Mouse (Mus musculus) T-helper 1 cell (primary cell): ENCODE measurements at regions not wholly inside any gene's neighbourhood (a gene's known extent, or its start where the extent isn't known, plus 50 kb on each side); places are given as distances from the start of the nearest gene placed in this dataset.

Experiments
- in situ Hi-C: fragments of 300-600 bp; cut with MboI, MseI; formaldehyde crosslinking; loops from one replicate; pipeline ENCODE4 v1.15.1; 2025; ENCODE audit warnings: high pct_unique_total_duplicates

DNA sequence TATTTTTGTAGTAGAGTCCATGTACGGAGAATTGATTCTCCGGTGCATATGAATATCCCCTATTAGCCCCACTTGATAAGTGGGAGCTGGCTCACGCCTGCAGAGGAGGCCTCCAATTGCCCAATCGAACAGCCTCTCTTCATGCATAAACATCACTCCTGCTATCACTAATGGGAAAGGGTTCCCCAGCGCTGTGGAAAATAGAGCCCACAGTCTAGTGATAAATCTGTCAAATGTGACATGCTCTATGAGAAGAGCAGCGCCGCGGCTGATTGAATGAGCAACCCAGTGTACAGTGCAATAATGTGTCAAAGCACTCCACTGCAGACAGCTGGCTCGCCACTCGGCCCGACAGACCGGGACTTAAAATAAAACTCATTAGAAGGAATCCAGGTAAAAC, 182.8 kb upstream of the Id4 start:
- in situ Hi-C loops = no loop called here

- in situ Hi-C loops = no loop called here
These were observed 177.7 kb upstream of the Id4 start for GRCm38 (mm10) chr13:48083294-48083693.

DNA sequence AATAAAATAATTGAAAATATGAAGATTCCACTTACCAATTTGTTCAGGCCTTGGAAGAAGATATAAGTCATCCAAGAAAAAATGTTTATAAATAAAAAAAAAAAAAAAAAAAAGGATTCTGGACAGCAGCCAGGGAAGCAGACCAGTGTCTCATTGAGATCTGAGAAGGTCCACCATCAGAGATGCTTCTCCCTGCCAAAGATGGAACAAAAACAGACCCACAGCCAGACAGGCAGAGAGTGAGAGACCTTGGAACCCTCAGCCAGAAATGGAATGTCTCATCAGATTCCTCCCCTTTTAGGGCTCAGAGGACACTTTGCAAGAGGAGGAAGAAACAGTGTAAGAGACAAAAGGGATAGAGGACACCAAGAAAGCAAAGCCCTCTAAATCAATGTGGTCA, 177.2 kb upstream of the Id4 start:
- in situ Hi-C loops = no loop called here

- in situ Hi-C loops = no loop called here
These were observed 166.6 kb upstream of the Id4 start for GRCm38 (mm10) chr13:48094275-48095035.

- in situ Hi-C loops = no loop called here
These were observed 158.9 kb upstream of the Id4 start for GRCm38 (mm10) chr13:48102156-48102555.

GRCm38 (mm10) chr13:48102576-48102975, 158.5 kb upstream of the Id4 start:
- in situ Hi-C loops = no loop called here

GRCm38 (mm10) chr13:48104766-48105165, 156.3 kb upstream of the Id4 start:
- in situ Hi-C loops = no loop called here

- in situ Hi-C loops = no loop called here
These were observed 154.1 kb upstream of the Id4 start for GRCm38 (mm10) chr13:48106946-48107345.

DNA sequence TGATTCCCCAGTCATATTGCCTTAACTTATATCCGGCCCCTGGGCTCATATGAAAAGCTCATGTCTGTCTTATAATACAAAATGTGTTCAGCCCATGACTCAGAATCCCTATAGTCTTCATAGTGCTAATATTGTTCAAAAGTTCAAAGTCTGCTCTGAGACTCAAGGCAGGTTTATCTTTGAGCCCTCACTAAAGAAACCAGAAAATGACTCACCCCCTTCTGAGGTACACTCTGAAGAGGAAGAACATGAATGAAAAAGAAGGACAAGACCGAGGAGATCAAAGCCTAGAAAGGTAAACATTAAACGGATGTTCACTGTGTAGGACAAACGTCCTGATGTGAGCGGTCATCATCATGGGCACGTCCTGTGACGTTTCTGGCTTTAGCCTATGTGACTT, 145.1 kb upstream of the Id4 start:
- in situ Hi-C loops = no loop called here

DNA sequence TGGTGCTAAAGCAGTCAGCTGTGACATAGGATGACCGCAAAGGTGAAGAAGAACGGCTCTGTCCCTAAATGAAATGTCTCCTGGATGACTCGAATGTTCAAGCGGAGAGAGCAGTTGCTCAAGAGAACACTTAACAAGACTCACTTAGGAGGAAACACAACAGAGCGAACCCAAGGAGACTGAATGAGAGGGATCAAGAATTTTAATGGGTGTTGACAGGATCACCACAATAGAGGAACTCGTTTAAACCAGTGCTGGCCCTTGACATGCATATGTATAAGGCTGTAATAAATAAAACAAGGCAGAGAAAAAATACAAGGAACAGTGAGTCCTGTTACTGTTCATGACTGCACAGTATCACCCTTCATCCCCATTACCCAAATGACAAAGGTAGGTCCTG, 134.4 kb upstream of the Id4 start:
- in situ Hi-C loops = no loop called here

DNA sequence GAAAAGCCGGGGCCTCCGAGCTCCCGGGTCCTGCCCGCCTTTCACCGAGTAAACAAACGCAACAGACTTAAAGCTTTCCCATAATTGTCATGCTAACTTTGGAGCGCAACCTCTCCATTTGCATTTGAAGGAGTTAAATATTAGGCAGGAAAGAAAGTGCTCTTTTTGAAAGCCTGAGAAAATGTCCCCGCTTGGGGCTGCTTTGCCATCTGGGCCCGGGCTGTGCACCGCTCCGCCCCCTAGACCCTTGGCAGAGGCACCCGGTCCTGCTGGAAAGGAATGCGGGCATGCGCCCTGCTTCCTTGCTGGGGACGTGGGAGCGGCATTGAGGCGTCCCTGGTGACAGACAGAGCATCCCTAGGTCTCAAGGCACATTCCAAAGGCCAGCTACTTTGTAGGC, 130.3 kb upstream of the Id4 start:
- in situ Hi-C loops = no loop called here

DNA sequence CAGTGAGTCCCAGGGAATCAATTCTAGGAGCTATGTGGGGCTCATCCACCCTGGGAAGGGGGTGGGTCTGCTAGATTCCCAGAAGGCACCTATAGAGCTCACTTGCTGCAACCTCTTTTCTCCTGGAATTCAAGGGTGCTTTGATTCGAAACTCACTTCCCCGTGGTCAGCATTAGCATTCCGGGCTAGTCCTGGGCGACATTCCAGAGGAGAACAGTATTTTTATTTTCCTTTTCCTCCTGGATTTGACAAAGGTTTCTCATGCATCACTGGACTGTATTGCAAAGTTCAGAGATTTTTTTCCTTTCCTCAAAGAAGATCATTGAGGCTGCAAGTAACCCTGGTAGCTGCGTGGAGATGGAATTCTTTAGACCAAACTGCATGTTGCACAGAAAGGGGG, 129.3 kb upstream of the Id4 start:
- in situ Hi-C loops = no loop called here

GRCm38 (mm10) chr13:48145976-48146375, 115.1 kb upstream of the Id4 start:
- in situ Hi-C loops = no loop called here

GRCm38 (mm10) chr13:48147061-48147460, 114.0 kb upstream of the Id4 start:
- in situ Hi-C loops = no loop called here

DNA sequence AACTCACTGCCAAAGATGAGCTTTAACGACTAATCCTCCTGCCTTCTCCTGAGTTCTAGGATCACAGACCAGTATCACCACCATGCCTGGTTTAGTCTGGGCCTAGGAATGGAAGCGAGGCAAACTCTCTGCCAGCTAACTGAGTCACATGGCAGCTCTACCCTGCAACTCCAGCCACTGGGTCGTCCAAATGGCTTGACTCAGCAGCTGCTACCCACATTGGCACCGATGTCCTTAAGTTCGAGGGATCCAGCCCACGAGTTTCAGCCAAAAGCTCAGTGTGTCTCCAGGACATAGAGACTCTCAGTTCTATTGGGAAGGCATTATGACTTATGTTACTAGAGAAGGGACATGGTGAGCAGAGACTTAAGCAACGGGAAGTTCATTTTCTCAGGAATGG, 107.8 kb upstream of the Id4 start:
- in situ Hi-C loops = no loop called here

DNA sequence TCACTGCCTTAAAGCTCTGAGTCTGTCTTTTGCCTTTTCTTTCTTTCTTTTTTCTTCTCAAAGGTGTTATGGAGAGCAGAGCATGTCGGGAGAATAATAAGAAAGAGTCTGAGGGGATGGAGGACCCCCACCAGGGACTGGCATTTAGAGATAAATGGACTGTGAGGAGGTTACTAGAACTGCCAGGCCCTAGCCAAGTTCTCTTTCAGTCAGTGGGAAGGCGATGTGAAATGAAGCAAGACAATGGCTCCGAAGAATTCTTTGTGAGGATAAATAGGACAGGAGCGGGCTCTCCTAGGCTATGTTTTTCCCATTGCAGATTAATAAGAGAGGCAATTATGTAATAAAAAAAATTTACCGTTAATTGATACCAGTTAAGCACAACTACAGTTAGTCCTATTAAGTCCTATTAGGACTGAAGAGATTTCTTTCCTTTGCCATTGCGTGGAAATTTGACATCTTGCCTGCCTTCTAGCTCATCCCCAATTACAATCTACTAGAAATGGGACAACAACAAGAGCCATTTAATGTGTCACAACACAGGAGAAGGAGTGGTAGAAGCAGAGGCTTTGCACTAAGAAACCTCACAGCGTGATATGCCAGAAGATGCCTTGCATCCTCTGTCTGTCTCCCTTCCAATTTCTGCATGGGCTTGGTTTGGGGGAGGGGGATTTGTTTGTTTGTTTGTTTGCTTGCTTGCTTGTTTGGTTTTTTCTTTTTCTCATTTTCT, 107.2 kb upstream of the Id4 start:
- in situ Hi-C loops = no loop called here

GRCm38 (mm10) chr13:48154414-48155105, 106.5 kb upstream of the Id4 start:
- in situ Hi-C loops = no loop called here

- in situ Hi-C loops = no loop called here
These were observed 101.8 kb upstream of the Id4 start for GRCm38 (mm10) chr13:48159020-48159910.

DNA sequence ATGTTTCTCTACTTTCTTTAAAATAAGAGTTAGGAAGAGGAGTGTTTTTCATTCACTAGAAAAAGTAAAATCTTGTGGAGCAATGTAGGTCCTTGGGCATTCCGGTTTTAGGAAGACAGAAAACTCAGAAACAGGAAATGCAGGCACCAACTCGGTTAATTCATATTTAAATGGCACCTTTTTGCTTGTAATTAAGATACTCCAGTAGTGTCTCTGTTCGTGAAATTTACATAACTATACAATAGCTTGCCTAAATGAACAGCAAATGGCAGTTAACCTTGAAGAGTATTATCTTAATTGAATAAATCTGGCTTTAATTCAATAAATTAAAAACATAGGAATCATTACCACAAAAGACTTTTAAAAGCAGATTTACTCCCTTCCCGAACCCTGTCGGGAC, 100.9 kb upstream of the Id4 start:
- in situ Hi-C loops = no loop called here

GRCm38 (mm10) chr13:48161339-48161738, 99.7 kb upstream of the Id4 start:
- in situ Hi-C loops = no loop called here

- in situ Hi-C loops = no loop called here
These were observed 96.4 kb upstream of the Id4 start for GRCm38 (mm10) chr13:48164586-48164985.

- in situ Hi-C loops = no loop called here
These were observed 95.2 kb upstream of the Id4 start for GRCm38 (mm10) chr13:48165838-48166237.
